Mouse (Mus musculus) heart, adult 11 months (tissue): ENCODE measurements at regions not wholly inside any gene's neighbourhood (a gene's known extent, or its start where the extent isn't known, plus 50 kb on each side); places are given as distances from the start of the nearest gene placed in this dataset.
A peak's percentile ranks its signal among the peaks of the same experiment; 100 is the strongest.
"Not testable (repeated sequence)": the region's sequence is repeated elsewhere in the genome, so short reads cannot be mapped to it uniquely, and the experiment has no call there.

Source experiments
- DNase-seq: peaks from one replicate; pipeline ENCODE4 v3.0.0; 2022

DNA sequence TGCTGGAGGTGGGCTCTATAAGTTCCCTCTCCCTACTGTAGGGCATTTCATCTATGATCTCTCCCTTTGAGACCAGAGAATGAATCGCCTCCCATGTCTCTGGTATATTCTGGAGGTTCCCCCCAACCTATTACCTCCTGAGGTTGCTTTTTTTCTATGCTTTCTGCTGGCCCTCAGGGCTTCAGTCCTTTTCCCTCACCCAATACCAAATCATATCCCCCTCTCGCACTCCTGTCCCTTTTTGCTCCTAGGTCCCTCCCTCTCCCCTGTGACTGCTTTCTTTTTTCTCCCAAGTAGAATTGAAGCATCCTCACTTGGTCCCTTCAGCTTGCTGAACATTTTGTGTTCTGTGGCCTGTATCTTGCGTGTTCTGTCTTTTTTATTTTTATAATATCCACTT is 1278.8 kb upstream of the Cox7c start:
- peak; percentile 73 for DNase-seq

DNA sequence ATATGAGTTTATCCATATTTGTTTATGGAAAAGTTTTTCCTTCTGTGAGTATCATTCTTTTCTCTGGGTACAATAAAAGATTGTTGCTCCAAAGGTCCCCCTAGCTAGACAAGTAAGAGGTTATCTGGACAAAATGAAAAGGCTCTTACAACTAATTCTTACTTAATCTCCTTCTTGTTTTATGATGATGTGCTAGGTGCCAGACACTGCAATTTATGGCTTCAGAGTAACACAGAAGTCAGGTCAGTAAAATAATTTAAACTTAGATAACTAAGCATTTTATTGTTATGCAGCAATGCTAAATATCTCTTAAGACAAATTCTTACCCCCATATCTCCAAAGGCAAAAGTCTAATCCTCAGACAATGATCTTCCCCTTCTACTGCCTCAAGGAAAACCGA is 1276.8 kb upstream of the Cox7c start:
- no peak for DNase-seq

DNA sequence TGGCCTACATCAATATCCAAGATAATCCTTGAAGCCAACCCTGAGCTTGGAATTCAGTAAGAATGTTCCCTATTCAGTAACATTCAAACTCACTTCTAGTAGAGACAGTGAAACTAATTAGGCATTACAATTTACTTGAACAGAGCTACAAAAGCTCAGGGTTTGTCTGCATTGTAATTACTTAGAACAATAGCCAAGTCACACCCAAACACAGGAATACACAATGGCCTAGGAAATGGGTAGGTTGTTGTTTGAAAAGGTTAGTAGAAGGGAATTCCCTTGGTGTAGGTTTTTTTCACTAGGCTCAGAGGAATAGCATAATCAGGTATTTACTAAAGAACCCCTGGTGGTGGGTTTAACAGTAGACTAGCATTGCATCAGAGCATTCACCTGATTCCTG is 1267.3 kb upstream of the Cox7c start:
- not testable (repeated sequence) for DNase-seq

DNA sequence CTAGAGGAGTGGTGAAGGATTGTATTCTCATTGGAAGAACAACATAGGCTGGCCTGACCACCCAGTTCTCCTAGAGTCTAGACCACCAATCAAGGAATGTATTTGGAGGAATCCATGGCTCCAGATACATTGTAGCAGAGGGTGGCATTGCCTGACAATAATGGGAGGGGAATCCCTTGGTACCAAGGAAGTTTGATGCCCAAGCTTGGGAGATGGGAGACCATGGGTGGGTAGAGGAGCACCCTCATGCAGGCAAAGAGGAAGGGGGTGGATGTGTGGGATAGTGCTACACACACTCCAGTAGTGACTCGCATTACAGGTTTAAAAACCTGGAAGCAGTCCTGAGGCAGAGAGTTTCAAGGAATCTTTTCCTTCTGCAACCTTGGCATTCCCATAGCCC is 1266.8 kb upstream of the Cox7c start:
- peak; percentile 68 for DNase-seq
